In genomic region chr17:50151208-50151723, GRCm38 (mm10) we compare ENCODE assay signal across 17 mouse cellular contexts. TPM values are rescaled to one million over a fixed set of nuclear protein-coding genes. Genes with fewer than 3 reads are reported as not detected.
DNase-seq lines count a peak whose midpoint lies in the region; ATAC-seq lines count a peak whose summit lies in the region.
"Had no signal": no experiment of that assay in that cellular context is flagged by ENCODE, and none has a peak within 500 bp of the region (broad histone marks: within the 10 kb centered on the region; RNA-seq: fewer than 3 reads in every experiment).

No protein-coding gene starts in this region.

- WGBS in forebrain, embryonic 13.5 days: 44% methylated on average over 7 of the region's 7 CpGs
- WGBS in forebrain, embryonic 10.5 days: 59% methylated on average over 7 of the region's 7 CpGs
- 62% methylated on average over 7 of the region's 7 CpGs for WGBS in midbrain, embryonic 13.5 days
- WGBS in midbrain, embryonic 10.5 days: 67% methylated on average over 7 of the region's 7 CpGs
- WGBS in forebrain, embryonic 16.5 days: 45% methylated on average over 7 of the region's 7 CpGs
- WGBS in neural tube, embryonic 15.5 days: 78% methylated on average over 7 of the region's 7 CpGs

- H3K27ac ChIP-seq in forebrain, embryonic 13.5 days: peak overlapping the region; percentile 68
- H3K27ac ChIP-seq in forebrain, embryonic 10.5 days: no peak overlapping the region
- H3K27ac ChIP-seq in midbrain, embryonic 13.5 days: peak overlapping the region; percentile 70
- no peak overlapping the region for H3K27ac ChIP-seq in midbrain, embryonic 10.5 days (replicated peaks)
- H3K27ac ChIP-seq in forebrain, embryonic 16.5 days (ENCODE audit: low read length): peak overlapping the region; percentile 66; the same call in 1 of the 2 replicates
- H3K27ac ChIP-seq in neural tube, embryonic 15.5 days (replicated peaks): peak overlapping the region; percentile 48
- H3K27ac ChIP-seq: embryonic facial prominence, embryonic 15.5 days had no signal

- no peaks in the 10 kb centered on the region for H3K27me3 ChIP-seq in forebrain, embryonic 13.5 days
- H3K27me3 ChIP-seq in forebrain, embryonic 10.5 days (ENCODE audit: poor library complexity, severe bottlenecking): no peaks in the 10 kb centered on the region
- no peaks in the 10 kb centered on the region for H3K27me3 ChIP-seq in midbrain, embryonic 13.5 days
- no peaks in the 10 kb centered on the region for H3K27me3 ChIP-seq in midbrain, embryonic 10.5 days (ENCODE audit: low read depth, poor library complexity, severe bottlenecking)
- no peaks in the 10 kb centered on the region for H3K27me3 ChIP-seq in forebrain, embryonic 16.5 days (replicated peaks; ENCODE audit: control insufficient read depth, insufficient read depth, low read length)
- H3K27me3 ChIP-seq in neural tube, embryonic 15.5 days (replicated peaks): no peaks in the 10 kb centered on the region
- H3K27me3 ChIP-seq: embryonic facial prominence, embryonic 15.5 days; heart, embryonic 12.5 days had no signal

- no peak overlapping the region for H3K4me2 ChIP-seq in forebrain, embryonic 13.5 days
- no peak overlapping the region for H3K4me2 ChIP-seq in midbrain, embryonic 13.5 days (replicated peaks)
- H3K4me2 ChIP-seq in forebrain, embryonic 16.5 days (ENCODE audit: low read length): no peak overlapping the region
- no peak overlapping the region for H3K4me2 ChIP-seq in neural tube, embryonic 15.5 days
- H3K4me2 ChIP-seq: embryonic facial prominence, embryonic 15.5 days; heart, embryonic 12.5 days had no signal

- H3K4me1 ChIP-seq in forebrain, embryonic 13.5 days: peaks cover 14% of the 10 kb centered on the region
- peaks cover 20% of the 10 kb centered on the region for H3K4me1 ChIP-seq in forebrain, embryonic 10.5 days
- peaks cover 23% of the 10 kb centered on the region for H3K4me1 ChIP-seq in midbrain, embryonic 13.5 days (replicated peaks)
- H3K4me1 ChIP-seq in midbrain, embryonic 10.5 days: peaks cover 15% of the 10 kb centered on the region
- peaks cover 19% of the 10 kb centered on the region for H3K4me1 ChIP-seq in forebrain, embryonic 16.5 days (replicated peaks; ENCODE audit: control insufficient read depth, insufficient read depth, low read length)
- H3K4me1 ChIP-seq in neural tube, embryonic 15.5 days: peaks cover 25% of the 10 kb centered on the region
- H3K4me1 ChIP-seq: heart, embryonic 12.5 days had no signal

- no peak overlapping the region for H3K4me3 ChIP-seq in forebrain, embryonic 13.5 days
- no peak overlapping the region for H3K4me3 ChIP-seq in forebrain, embryonic 10.5 days
- no peak overlapping the region for H3K4me3 ChIP-seq in midbrain, embryonic 13.5 days (replicated peaks)
- no peak overlapping the region for H3K4me3 ChIP-seq in midbrain, embryonic 10.5 days
- H3K4me3 ChIP-seq in forebrain, embryonic 16.5 days (replicated peaks; ENCODE audit: low read length): no peak overlapping the region
- no peak overlapping the region for H3K4me3 ChIP-seq in neural tube, embryonic 15.5 days (replicated peaks)
- H3K4me3 ChIP-seq: embryonic facial prominence, embryonic 15.5 days; heart, embryonic 12.5 days had no signal

- DNase-seq in forebrain, embryonic 10.5 days (ENCODE audit: extremely low spot score, low spot score): no peak
- no peak for DNase-seq in midbrain, embryonic 10.5 days (ENCODE audit: low spot score)
- DNase-seq in kidney, postnatal 10 days: no peak
- no peak for DNase-seq in urinary bladder, postnatal 4 days (ENCODE audit: low spot score in 2 of 2)
- DNase-seq: adrenal gland, postnatal 14 days; cerebellum, adult 9-11 months; right cerebral cortex, postnatal 14 days; spleen, adult 18-20 months had no signal

- ATAC-seq in forebrain, embryonic 13.5 days: 0 out of 2 replicates have a peak, but pooled peaks have one; percentile 17
- ATAC-seq in midbrain, embryonic 13.5 days: no peak
- ATAC-seq in forebrain, embryonic 16.5 days: no peak
- no peak for ATAC-seq in neural tube, embryonic 15.5 days (ENCODE audit: low FRiP score)
- ATAC-seq: intestine, postnatal 0 days; lung, postnatal 0 days had no signal

- H3K9ac ChIP-seq in forebrain, embryonic 13.5 days: no peak overlapping the region
- H3K9ac ChIP-seq in midbrain, embryonic 13.5 days (replicated peaks): no peak overlapping the region
- no peak overlapping the region for H3K9ac ChIP-seq in forebrain, embryonic 16.5 days (replicated peaks; ENCODE audit: low read depth, low read length)
- no peak overlapping the region for H3K9ac ChIP-seq in neural tube, embryonic 15.5 days (replicated peaks)
- H3K9ac ChIP-seq: embryonic facial prominence, embryonic 15.5 days; heart, embryonic 12.5 days had no signal

- no peaks in the 10 kb centered on the region for H3K9me3 ChIP-seq in forebrain, embryonic 13.5 days (replicated peaks)
- H3K9me3 ChIP-seq in forebrain, embryonic 10.5 days: no peaks in the 10 kb centered on the region
- H3K9me3 ChIP-seq in midbrain, embryonic 13.5 days: no peaks in the 10 kb centered on the region
- H3K9me3 ChIP-seq in midbrain, embryonic 10.5 days (replicated peaks): no peaks in the 10 kb centered on the region
- H3K9me3 ChIP-seq in forebrain, embryonic 16.5 days (ENCODE audit: control insufficient read depth, low read length): no peaks in the 10 kb centered on the region
- H3K9me3 ChIP-seq in neural tube, embryonic 15.5 days (replicated peaks): no peaks in the 10 kb centered on the region
- H3K9me3 ChIP-seq: embryonic facial prominence, embryonic 15.5 days; heart, embryonic 12.5 days had no signal

- no peaks in the 10 kb centered on the region; the same call in 1 of the 2 replicates for H3K36me3 ChIP-seq in forebrain, embryonic 13.5 days (ENCODE audit: poor library complexity, severe bottlenecking)
- H3K36me3 ChIP-seq in forebrain, embryonic 10.5 days (replicated peaks): peaks cover 4% of the 10 kb centered on the region; the same call in 1 of the 2 replicates
- H3K36me3 ChIP-seq in midbrain, embryonic 13.5 days: no peaks in the 10 kb centered on the region
- H3K36me3 ChIP-seq in midbrain, embryonic 10.5 days: no peaks in the 10 kb centered on the region
- H3K36me3 ChIP-seq in forebrain, embryonic 16.5 days (ENCODE audit: control insufficient read depth, insufficient read depth): no peaks in the 10 kb centered on the region
- H3K36me3 ChIP-seq in neural tube, embryonic 15.5 days: no peaks in the 10 kb centered on the region
- H3K36me3 ChIP-seq: embryonic facial prominence, embryonic 15.5 days; G1E had no signal

RNA-seq across cellular contexts. Expression of gene Rftn1, which starts 39.2 kb away (rescaled TPM):
- polyA plus RNA-seq in forebrain, embryonic 13.5 days (2015; fragmentation: Nextera tagmentation; extraction: Ambion mirVana): 15.3 and 18.7 TPM in 2 replicates
- 8.3 and 10.2 TPM in 2 replicates for polyA plus RNA-seq in forebrain, embryonic 10.5 days (2016; fragmentation: Nextera tagmentation; extraction: Ambion mirVana)
- polyA plus RNA-seq in midbrain, embryonic 13.5 days (2015; fragmentation: Nextera tagmentation; extraction: Ambion mirVana): 10.9 and 12.2 TPM in 2 replicates
- 4.2 and 4.9 TPM in 2 replicates for polyA plus RNA-seq in midbrain, embryonic 10.5 days (2016; fragmentation: Nextera tagmentation; extraction: Ambion mirVana)
- polyA plus RNA-seq in forebrain, embryonic 16.5 days (2015; fragmentation: Nextera tagmentation; extraction: Ambion mirVana): 17.8 and 24.6 TPM in 2 replicates
- polyA plus RNA-seq in neural tube, embryonic 15.5 days (2015; fragmentation: Nextera tagmentation; extraction: Ambion mirVana): 17.9 and 20.2 TPM in 2 replicates
- polyA plus RNA-seq: G1E had no signal

Comparison
In these comparisons a context has a peak if more than half of its experiments do, and no peak if none do; other contexts are left out.
1. H3K27ac ChIP-seq: peak in forebrain, embryonic 13.5 days (single experiment), midbrain, embryonic 13.5 days (single experiment), forebrain, embryonic 16.5 days (single experiment) and neural tube, embryonic 15.5 days (single experiment); none in forebrain, embryonic 10.5 days (single experiment) and midbrain, embryonic 10.5 days (single experiment).